Mouse (Mus musculus): ENCODE measurements around the gene Sema6c. TPM values are rescaled to one million over a fixed set of nuclear protein-coding genes. Genes with fewer than 3 reads are reported as not detected.

Gene Sema6c
- total RNA-seq, 2 experiments from 2014 or later: 24.4 to 27.0 TPM

Small RNA genes lying within 50 kb of the gene (microRNA-seq; reads per million reads assigned to microRNA genes)
- 0 reads per million in 2 experiments for gene Mir8099-1

Other genes starting within 250 kb of the Sema6c start
- gene Selenbp1, start 227.4 kb upstream of the Sema6c start, total RNA-seq (2021): 10 to 100 TPM in 1 of 2 experiments, 1 to 10 TPM in 1; 9.9 to 10.5 TPM
- 10 to 100 TPM; 23.1 to 24.5 TPM for gene Rfx5, start 206.4 kb upstream of the Sema6c start, total RNA-seq (2021)
- 10 to 100 TPM; 60.9 to 62.2 TPM for gene Pi4kb, start 185.7 kb upstream of the Sema6c start, total RNA-seq (2021)
- 10 to 100 TPM; 23.1 to 24.6 TPM for gene Zfp687, start 145.0 kb upstream of the Sema6c start, total RNA-seq (2021)
- 100 to 1,000 TPM; 165 to 171 TPM for gene Psmd4, start 117.8 kb upstream of the Sema6c start, total RNA-seq (2021)
- gene Pip5k1a, start 53.5 kb upstream of the Sema6c start, total RNA-seq (2021): 10 to 100 TPM; 53.1 to 61.1 TPM
- gene Vps72, start 49.4 kb upstream of the Sema6c start, total RNA-seq (2021): 10 to 100 TPM; 41.7 to 44.4 TPM
- under 1 TPM in 1 of 2 experiments, not detected in 1; 0.73 TPM for gene Tmod4, start 36.0 kb upstream of the Sema6c start, total RNA-seq (2021)
- 10 to 100 TPM; 45.3 to 47.6 TPM for gene Scnm1, start 26.4 kb upstream of the Sema6c start, total RNA-seq (2021)
- gene Lysmd1, start 26.4 kb upstream of the Sema6c start, total RNA-seq (2021): 10 to 100 TPM; 15.8 to 17.1 TPM
- 1 to 10 TPM; 1.5 to 1.6 TPM for gene Tnfaip8l2, start 18.1 kb upstream of the Sema6c start, total RNA-seq (2021)
- 10 to 100 TPM in 1 of 2 experiments, 1 to 10 TPM in 1; 9.6 to 10.4 TPM for gene Gabpb2, start 57.5 kb downstream of the Sema6c start, total RNA-seq (2021)
- gene Cdc42se1, start 68.3 kb downstream of the Sema6c start, total RNA-seq (2021): 10 to 100 TPM; 57.0 to 60.1 TPM
- 100 to 1,000 TPM; 265 to 266 TPM for gene Mllt11, start 71.7 kb downstream of the Sema6c start, total RNA-seq (2021)
- under 1 TPM in 1 of 2 experiments, not detected in 1; 0.37 TPM for gene Gm128, start 81.1 kb downstream of the Sema6c start, total RNA-seq (2021)
- under 1 TPM in 1 of 2 experiments, not detected in 1; 0.63 TPM for gene Bnipl, start 90.7 kb downstream of the Sema6c start, total RNA-seq (2021)
- 10 to 100 TPM; 17.0 to 19.7 TPM for gene Mindy1, start 120.9 kb downstream of the Sema6c start, total RNA-seq (2021)
- gene Prune1, start 121.6 kb downstream of the Sema6c start, total RNA-seq (2021): 10 to 100 TPM; 24.3 to 24.4 TPM
- gene Anxa9, start 146.7 kb downstream of the Sema6c start, total RNA-seq (2021): under 1 TPM; 0.59 to 0.91 TPM
- 10 to 100 TPM; 42.0 to 43.5 TPM for gene Cers2, start 154.3 kb downstream of the Sema6c start, total RNA-seq (2021)
- 10 to 100 TPM; 33.1 to 34.7 TPM for gene Setdb1, start 196.7 kb downstream of the Sema6c start, total RNA-seq (2021)
- gene 4930558C23Rik, start 242.4 kb downstream of the Sema6c start, total RNA-seq (2021): not detected